Mouse (Mus musculus) myocyte (in vitro differentiated cells): ENCODE measurements around the gene Col6a6. TPM values are rescaled to one million over a fixed set of nuclear protein-coding genes. Genes with fewer than 3 reads are reported as not detected.

Experiments used
- H3K27me3 ChIP-seq: one replicate; pipeline ENCODE4 v1.6.1; 2011; ENCODE audit not compliant: control insufficient read depth, insufficient read depth, insufficient read length
- H3K36me3 ChIP-seq: one replicate; pipeline ENCODE4 v1.6.1; 2011; ENCODE audit not compliant: control insufficient read depth, insufficient read depth
- H3K4me2 ChIP-seq: one replicate; pipeline ENCODE4 v1.6.1; 2011; ENCODE audit warnings: low read depth, control low read depth
- H3K4me3 ChIP-seq: one replicate; pipeline ENCODE4 v1.5.1; 2011; ENCODE audit warnings: mild to moderate bottlenecking, control low read depth, moderate library complexity
- H3K79me2 ChIP-seq: one replicate; pipeline ENCODE4 v1.6.1; 2011; ENCODE audit not compliant: control insufficient read depth, insufficient read depth
- H3ac ChIP-seq: one replicate; pipeline ENCODE4 v1.6.1; 2011; ENCODE audit not compliant: control insufficient read depth, insufficient read length
- CEBPB ChIP-seq: IDR thresholded peaks from 2 replicates; pipeline ENCODE4 v1.6.1; 2011; ENCODE audit warnings: mild to moderate bottlenecking, moderate library complexity; ENCODE audit not compliant: poor library complexity, insufficient read depth, severe bottlenecking
- E2F4 ChIP-seq: IDR thresholded peaks from one replicate; pipeline ENCODE4 v1.6.1; 2011; ENCODE audit warnings: mild to moderate bottlenecking, control low read depth, moderate library complexity; ENCODE audit not compliant: insufficient read depth
- MAX ChIP-seq: IDR thresholded peaks from one replicate; pipeline ENCODE4 v1.6.1; 2011; ENCODE audit warnings: low read depth, mild to moderate bottlenecking, control low read depth
- MYOD1 ChIP-seq, 3 experiments: IDR thresholded peaks; one replicate each; pipeline ENCODE4 v1.6.1; 2011; ENCODE audit warnings: control low read depth in 2 of 3, low read depth in 2 of 3, mild to moderate bottlenecking in 2 of 3, moderate library complexity in 1 of 3; ENCODE audit not compliant: insufficient read length in 2 of 3, control insufficient read depth in 1 of 3
- MYOG ChIP-seq, 3 experiments: IDR thresholded peaks; one replicate each; pipeline ENCODE4 v1.6.1; 2011; ENCODE audit warnings: control low read depth in 2 of 3, low read depth in 2 of 3, mild to moderate bottlenecking in 2 of 3; ENCODE audit not compliant: insufficient read length in 2 of 3, control insufficient read depth in 1 of 3, insufficient read depth in 1 of 3
- POLR2A ChIP-seq: IDR thresholded peaks from one replicate; pipeline ENCODE4 v1.6.1; 2011; ENCODE audit warnings: low read depth, mild to moderate bottlenecking, control low read depth, moderate library complexity; ENCODE audit not compliant: insufficient read length
- POLR2AphosphoS2 ChIP-seq: IDR thresholded peaks from one replicate; pipeline ENCODE4 v1.6.1; 2011; ENCODE audit warnings: low read depth, control low read depth; ENCODE audit not compliant: insufficient read length
- REST ChIP-seq: IDR thresholded peaks from one replicate; pipeline ENCODE4 v1.6.1; 2011; ENCODE audit warnings: mild to moderate bottlenecking, control low read depth, moderate library complexity; ENCODE audit not compliant: insufficient read depth, insufficient read length
- SRF ChIP-seq: IDR thresholded peaks from one replicate; pipeline ENCODE4 v1.6.1; 2011; ENCODE audit warnings: low read depth; ENCODE audit not compliant: control insufficient read depth, insufficient read length
- TCF12 ChIP-seq: IDR thresholded peaks from one replicate; pipeline ENCODE4 v1.6.1; 2011; ENCODE audit warnings: mild to moderate bottlenecking, control low read depth; ENCODE audit not compliant: poor library complexity, insufficient read depth, severe bottlenecking
- TCF3 ChIP-seq: IDR thresholded peaks from one replicate; pipeline ENCODE4 v1.6.1; 2011; ENCODE audit warnings: low read depth, control low read depth; ENCODE audit not compliant: insufficient read length
- USF1 ChIP-seq: IDR thresholded peaks from one replicate; pipeline ENCODE4 v1.6.1; 2011; ENCODE audit warnings: low read depth, mild to moderate bottlenecking, control low read depth, moderate library complexity
- polyA plus RNA-seq: library from polyadenylated mRNA; unstranded; fragments of >200 nt; fragmentation: generic; extraction: Trizol; gene quantifications from one replicate; pipeline ENCODE4 v1.2.1, GENCODE M21; 2012; ENCODE audit warnings: missing spikeins

The Col6a6 gene
- 0.01 TPM for polyA plus RNA-seq

DNA sequence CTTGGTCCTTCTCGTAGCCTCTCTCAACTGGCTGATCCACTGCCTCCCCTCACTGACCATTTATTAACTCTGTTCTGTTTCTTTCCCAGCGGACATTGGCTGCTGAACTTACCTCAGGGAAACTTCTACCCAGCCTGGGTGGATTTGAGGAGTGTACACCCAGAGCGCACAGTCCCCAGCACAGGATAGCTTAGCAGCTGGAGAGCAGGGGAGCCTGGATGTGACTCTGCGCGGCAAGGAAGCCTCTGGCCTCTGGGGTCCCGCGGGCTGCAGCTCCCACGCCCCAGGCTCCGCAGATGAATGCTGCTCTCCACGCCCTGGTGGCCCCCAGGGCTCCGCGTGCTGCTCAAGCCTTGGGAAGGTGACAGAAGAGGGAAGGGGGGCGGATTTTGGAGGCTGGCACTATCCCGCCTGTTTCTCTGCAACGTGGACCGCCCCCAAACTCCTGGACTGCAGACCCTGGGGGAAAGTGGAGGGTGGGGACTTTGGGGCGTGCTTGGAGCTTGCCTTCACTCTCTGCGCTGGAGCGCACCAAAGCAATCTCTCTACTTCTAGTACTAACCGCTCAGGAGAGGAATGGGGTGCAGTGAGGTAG is at the start of gene Col6a6:
Gene Col6a6 (minus strand): TSS at position 370 of the 595 bp plus-strand sequence.
- Histone ChIP-seq H3K27me3 (no peaks in the 10 kb centered on the region), H3K36me3 (no peaks in the 10 kb centered on the region), H3K79me2 (no peaks in the 10 kb centered on the region), H3K4me3 (no peak within 1 kb of the TSS), H3K4me2 (no peak within 1 kb of the TSS), H3ac (no peak within 1 kb of the TSS)
- TF ChIP-seq SRF (no peak), MYOG (IDR thresholded peaks at IDR 0.05; ENCODE audit: control insufficient read depth in 1 of 3, insufficient read depth in 1 of 3, insufficient read length in 2 of 3, low read depth in 2 of 3) (no peak), POLR2A (no peak), CEBPB (no peak), USF1 (no peak), TCF12 (no peak), TCF3 (no peak), MYOD1 (IDR thresholded peaks at IDR 0.05; ENCODE audit: control insufficient read depth in 1 of 3, insufficient read length in 2 of 3, low read depth in 2 of 3) (no peak), REST (no peak), MAX (no peak), POLR2AphosphoS2 (no peak), E2F4 (no peak)

DNA sequence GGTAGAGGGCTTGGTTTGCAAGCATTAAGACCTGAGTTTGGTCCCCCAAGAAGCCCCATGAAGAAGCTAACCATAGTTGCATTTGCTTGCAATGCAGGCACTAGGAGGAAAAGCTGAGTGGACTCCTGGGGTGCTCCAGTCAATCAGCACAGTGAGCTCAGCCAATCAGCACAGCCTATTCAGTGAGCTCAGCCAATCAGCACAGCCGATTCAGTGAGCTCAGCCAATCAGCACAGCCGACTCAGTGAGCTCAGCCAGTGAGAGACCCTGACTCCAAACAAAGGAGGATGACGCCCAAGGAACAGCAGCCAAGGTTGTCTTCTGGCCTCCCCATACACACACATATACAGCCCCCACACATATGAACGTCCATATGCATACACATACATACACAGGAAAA is 48.2 kb upstream of the Col6a6 start:
- no peak overlapping the region for H3K4me3 ChIP-seq
- no peak overlapping the region for H3K4me2 ChIP-seq
- no peak overlapping the region for H3ac ChIP-seq
- no peak for TF ChIP-seq POLR2A
- TF ChIP-seq SRF = no peak
- TF ChIP-seq CEBPB = no peak
- TF ChIP-seq USF1 = no peak
- TF ChIP-seq POLR2AphosphoS2 = no peak
- TF ChIP-seq E2F4 = no peak
- no peak for TF ChIP-seq MYOG (IDR thresholded peaks at IDR 0.05; ENCODE audit: control insufficient read depth in 1 of 3, insufficient read depth in 1 of 3, insufficient read length in 2 of 3, low read depth in 2 of 3)
- TF ChIP-seq TCF12 = no peak
- no peak for TF ChIP-seq MYOD1 (IDR thresholded peaks at IDR 0.05; ENCODE audit: control insufficient read depth in 1 of 3, insufficient read length in 2 of 3, low read depth in 2 of 3)
- no peak for TF ChIP-seq MAX
- no peak for TF ChIP-seq REST
- TF ChIP-seq TCF3 = no peak
- no peaks in the 10 kb centered on the region for H3K36me3 ChIP-seq
- H3K79me2 ChIP-seq = no peaks in the 10 kb centered on the region
- no peaks in the 10 kb centered on the region for H3K27me3 ChIP-seq

DNA sequence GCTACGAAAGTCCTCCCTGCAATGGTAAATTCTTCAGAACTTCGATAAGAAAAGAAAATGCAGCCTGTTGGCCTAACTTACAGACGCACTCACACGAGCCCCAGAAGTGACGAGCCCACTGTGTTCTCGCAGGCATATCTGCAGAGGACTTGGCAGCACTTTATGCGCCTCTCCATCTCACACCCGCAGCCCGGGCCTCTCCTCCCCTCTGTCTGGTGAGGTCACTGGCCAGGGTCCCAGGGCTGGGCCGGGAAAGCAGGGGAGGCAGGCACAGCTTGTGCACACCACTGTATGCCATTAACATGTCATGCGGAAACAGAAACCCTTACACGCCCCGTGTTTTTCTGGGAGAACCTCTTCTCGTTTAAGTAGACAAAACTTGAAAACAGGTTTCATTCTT is 43.7 kb upstream of the Col6a6 start:
- no peak overlapping the region for H3K4me2 ChIP-seq
- H3ac ChIP-seq = no peak overlapping the region
- H3K36me3 ChIP-seq = no peaks in the 10 kb centered on the region
- no peaks in the 10 kb centered on the region for H3K27me3 ChIP-seq
- no peaks in the 10 kb centered on the region for H3K79me2 ChIP-seq
- no peak overlapping the region for H3K4me3 ChIP-seq
- TF ChIP-seq E2F4 = no peak
- TF ChIP-seq MAX = no peak
- TF ChIP-seq CEBPB = no peak
- TF ChIP-seq MYOD1 (IDR thresholded peaks at IDR 0.05; ENCODE audit: control insufficient read depth in 1 of 3, insufficient read length in 2 of 3, low read depth in 2 of 3) = no peak
- TF ChIP-seq REST = no peak
- TF ChIP-seq SRF = no peak
- TF ChIP-seq POLR2A = no peak
- no peak for TF ChIP-seq TCF3
- no peak for TF ChIP-seq MYOG (IDR thresholded peaks at IDR 0.05; ENCODE audit: control insufficient read depth in 1 of 3, insufficient read depth in 1 of 3, insufficient read length in 2 of 3, low read depth in 2 of 3)
- no peak for TF ChIP-seq TCF12
- no peak for TF ChIP-seq POLR2AphosphoS2
- TF ChIP-seq USF1 = no peak

DNA sequence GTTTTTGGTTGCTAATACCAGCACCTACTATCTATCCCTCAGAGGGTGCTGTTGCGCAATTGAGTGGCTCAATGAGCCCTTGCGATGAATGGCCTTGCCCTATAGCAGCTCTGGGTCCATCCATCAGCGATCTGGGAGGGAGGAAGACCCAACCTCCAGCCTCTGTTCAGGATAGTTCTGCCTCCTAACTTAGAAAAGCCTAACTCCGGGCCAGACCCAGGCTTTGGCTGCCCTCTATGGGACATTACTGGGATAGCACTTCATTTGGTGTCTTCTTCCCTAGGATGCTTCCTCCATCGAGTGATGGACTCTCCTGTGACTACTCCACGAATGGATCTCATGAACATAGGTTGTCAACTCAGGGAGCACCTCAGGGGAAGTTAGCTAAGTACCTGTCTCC is 29.8 kb upstream of the Col6a6 start:
- Histone ChIP-seq H3K36me3 (no peaks in the 10 kb centered on the region), H3K79me2 (no peaks in the 10 kb centered on the region), H3ac (no peak overlapping the region), H3K27me3 (no peaks in the 10 kb centered on the region), H3K4me2 (no peak overlapping the region), H3K4me3 (no peak overlapping the region)
- TF ChIP-seq USF1 (no peak), REST (no peak), MYOD1 (IDR thresholded peaks at IDR 0.05; ENCODE audit: control insufficient read depth in 1 of 3, insufficient read length in 2 of 3, low read depth in 2 of 3) (no peak), CEBPB (no peak), MYOG (IDR thresholded peaks at IDR 0.05; ENCODE audit: control insufficient read depth in 1 of 3, insufficient read depth in 1 of 3, insufficient read length in 2 of 3, low read depth in 2 of 3) (no peak), TCF12 (no peak), MAX (no peak), POLR2AphosphoS2 (no peak), TCF3 (no peak), SRF (no peak), POLR2A (no peak), E2F4 (no peak)

DNA sequence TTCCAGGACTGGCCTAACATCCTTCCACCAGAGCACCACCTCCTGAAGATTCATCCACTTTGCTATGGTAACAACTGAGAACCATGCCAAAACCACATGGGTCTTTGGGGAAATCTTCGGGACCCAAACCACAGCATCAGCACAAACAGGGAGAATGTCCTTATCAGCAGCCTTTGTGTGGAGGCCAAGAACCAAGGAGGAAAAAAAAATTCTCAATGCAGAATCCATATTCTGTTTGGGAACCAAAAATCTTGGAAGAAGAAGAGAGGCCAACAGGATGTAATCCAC is 24.8 kb upstream of the Col6a6 start:
- Histone ChIP-seq H3K4me2 (no peak overlapping the region), H3K4me3 (no peak overlapping the region), H3ac (no peak overlapping the region), H3K79me2 (no peaks in the 10 kb centered on the region), H3K36me3 (no peaks in the 10 kb centered on the region), H3K27me3 (no peaks in the 10 kb centered on the region)
- TF ChIP-seq MYOD1 (IDR thresholded peaks at IDR 0.05; ENCODE audit: control insufficient read depth in 1 of 3, insufficient read length in 2 of 3, low read depth in 2 of 3) (no peak), CEBPB (no peak), E2F4 (no peak), SRF (no peak), POLR2AphosphoS2 (no peak), TCF3 (no peak), POLR2A (no peak), MAX (no peak), REST (no peak)
